8 mouse cellular contexts compared by ENCODE assay signal in genomic region chr11:26386678-26387077, GRCm38 (mm10). TPM values are rescaled to one million over a fixed set of nuclear protein-coding genes. Genes with fewer than 3 reads are reported as not detected.
DNase-seq lines count a peak whose midpoint lies in the region; ATAC-seq and TF ChIP-seq lines count a peak whose summit lies in the region.

No protein-coding gene starts in this region.

- peak; percentile 13 for ATAC-seq in kidney, embryonic 16.5 days (ENCODE audit: low FRiP score, low TSS enrichment)
- no peak for ATAC-seq in embryonic facial prominence, embryonic 12.5 days (ENCODE audit: insufficient number of reproducible peaks, insufficient read depth, low FRiP score, low TSS enrichment)
- peak; percentile 16 for ATAC-seq in intestine, embryonic 16.5 days

- peak overlapping the region; percentile 75 for H3K9ac ChIP-seq in kidney, embryonic 16.5 days (replicated peaks; ENCODE audit: low read length)
- peak overlapping the region; percentile 75; the same call in 1 of the 2 replicates for H3K9ac ChIP-seq in embryonic facial prominence, embryonic 12.5 days
- peak overlapping the region; percentile 89 for H3K9ac ChIP-seq in intestine, embryonic 16.5 days (ENCODE audit: low read depth, low read length)

- WGBS in kidney, embryonic 16.5 days = 63% methylated on average over 2 of the region's 2 CpGs
- WGBS in embryonic facial prominence, embryonic 12.5 days = 55% methylated on average over 2 of the region's 2 CpGs
- WGBS in intestine, embryonic 16.5 days = 69% methylated on average over 2 of the region's 2 CpGs

- H3K4me1 ChIP-seq in kidney, embryonic 16.5 days (ENCODE audit: insufficient read depth, low read length) = 0 out of 2 replicates have a peak, but pooled peaks cover 3% of the 10 kb centered on the region
- H3K4me1 ChIP-seq in embryonic facial prominence, embryonic 12.5 days = no peaks in the 10 kb centered on the region
- no peaks in the 10 kb centered on the region for H3K4me1 ChIP-seq in intestine, embryonic 16.5 days (ENCODE audit: control insufficient read depth, insufficient read depth, low read length)

- TF ChIP-seq POLR2A in myocyte (IDR thresholded peaks at IDR 0.05; ENCODE audit: insufficient read length, low read depth) = no peak

- peak overlapping the region; percentile 57 for H3K4me3 ChIP-seq in kidney, embryonic 16.5 days (ENCODE audit: low read length)
- peak overlapping the region; percentile 62 for H3K4me3 ChIP-seq in embryonic facial prominence, embryonic 12.5 days
- H3K4me3 ChIP-seq in intestine, embryonic 16.5 days (ENCODE audit: low read length) = peak overlapping the region; percentile 77
- H3K4me3 ChIP-seq in myocyte = peak overlapping the region; percentile 45

- no peaks in the 10 kb centered on the region for H3K27me3 ChIP-seq in kidney, embryonic 16.5 days (ENCODE audit: insufficient read depth, low read length)
- H3K27me3 ChIP-seq in embryonic facial prominence, embryonic 12.5 days = no peaks in the 10 kb centered on the region
- no peaks in the 10 kb centered on the region for H3K27me3 ChIP-seq in intestine, embryonic 16.5 days (replicated peaks; ENCODE audit: control insufficient read depth, insufficient read depth, low read length)
- no peaks in the 10 kb centered on the region for H3K27me3 ChIP-seq in myocyte (ENCODE audit: control insufficient read depth, insufficient read depth, insufficient read length)

- H3K36me3 ChIP-seq in kidney, embryonic 16.5 days (ENCODE audit: insufficient read depth, low read length) = peaks cover 3% of the 10 kb centered on the region; the same call in 1 of the 2 replicates
- H3K36me3 ChIP-seq in embryonic facial prominence, embryonic 12.5 days = no peaks in the 10 kb centered on the region
- H3K36me3 ChIP-seq in intestine, embryonic 16.5 days (ENCODE audit: control insufficient read depth, insufficient read depth, low read length) = no peaks in the 10 kb centered on the region
- H3K36me3 ChIP-seq in myocyte (ENCODE audit: control insufficient read depth, insufficient read depth) = no peaks in the 10 kb centered on the region

- DNase-seq in kidney, adult 11 months = no peak
- DNase-seq in left cerebral cortex, postnatal 36 days (ENCODE audit: low spot score in 2 of 2) = no peak
- DNase-seq in left cerebral cortex, adult 8-10 months (ENCODE audit: low spot score in 2 of 2) = no peak
- DNase-seq in cerebellum, postnatal 10 days = no peak

- intact Hi-C loops in left cerebral cortex, postnatal 36 days (cut with DNase I) = loop anchor here (5.0 kb wide), 1 partner anchor 179 kb away; no protein-coding TSS in a partner anchor

- no peaks in the 10 kb centered on the region for H3K9me3 ChIP-seq in kidney, embryonic 16.5 days (ENCODE audit: low read length)
- H3K9me3 ChIP-seq in embryonic facial prominence, embryonic 12.5 days = no peaks in the 10 kb centered on the region
- no peaks in the 10 kb centered on the region for H3K9me3 ChIP-seq in intestine, embryonic 16.5 days (ENCODE audit: control insufficient read depth, low read length)

- peak overlapping the region; percentile 71 for H3K27ac ChIP-seq in kidney, embryonic 16.5 days (ENCODE audit: low read length)
- no peak overlapping the region for H3K27ac ChIP-seq in embryonic facial prominence, embryonic 12.5 days
- H3K27ac ChIP-seq in intestine, embryonic 16.5 days (ENCODE audit: low read length) = peak overlapping the region; percentile 80; the same call in 1 of the 2 replicates

- no peaks in the 10 kb centered on the region for H3K79me2 ChIP-seq in myocyte (ENCODE audit: control insufficient read depth, insufficient read depth)

- H3ac ChIP-seq in myocyte (ENCODE audit: control insufficient read depth, insufficient read length) = no peak overlapping the region

- peak overlapping the region; percentile 71 for H3K4me2 ChIP-seq in kidney, embryonic 16.5 days (replicated peaks; ENCODE audit: low read depth, low read length)
- H3K4me2 ChIP-seq in embryonic facial prominence, embryonic 12.5 days (replicated peaks) = peak overlapping the region; percentile 53
- peak overlapping the region; percentile 75 for H3K4me2 ChIP-seq in intestine, embryonic 16.5 days (ENCODE audit: low read depth, low read length)
- peak overlapping the region; percentile 75 for H3K4me2 ChIP-seq in myocyte (ENCODE audit: low read depth)

TF ChIP-seq in myocyte, 11 proteins besides CTCF, POLR2A, EP300 and RAD21:
- TF ChIP-seq MYOG (IDR thresholded peaks at IDR 0.05; ENCODE audit: control insufficient read depth in 1 of 3, insufficient read depth in 1 of 3, insufficient read length in 2 of 3, low read depth in 2 of 3) (no peak), MAX (IDR thresholded peaks at IDR 0.05; ENCODE audit: low read depth) (no peak), MYOD1 (IDR thresholded peaks at IDR 0.05; ENCODE audit: control insufficient read depth in 1 of 3, insufficient read length in 2 of 3, low read depth in 2 of 3) (no peak), TCF12 (IDR thresholded peaks at IDR 0.05; ENCODE audit: insufficient read depth, poor library complexity, severe bottlenecking) (no peak), TCF3 (IDR thresholded peaks at IDR 0.05; ENCODE audit: insufficient read length, low read depth) (no peak), CEBPB (IDR thresholded peaks at IDR 0.05; ENCODE audit: insufficient read depth, poor library complexity, severe bottlenecking) (no peak), POLR2AphosphoS2 (IDR thresholded peaks at IDR 0.05; ENCODE audit: insufficient read length, low read depth) (no peak), E2F4 (IDR thresholded peaks at IDR 0.05; ENCODE audit: insufficient read depth) (no peak), SRF (IDR thresholded peaks at IDR 0.05; ENCODE audit: control insufficient read depth, insufficient read length, low read depth) (no peak), REST (IDR thresholded peaks at IDR 0.05; ENCODE audit: insufficient read depth, insufficient read length) (no peak), USF1 (IDR thresholded peaks at IDR 0.05; ENCODE audit: low read depth) (no peak)

RNA-seq across cellular contexts. Expression of gene Fancl, which starts 0.7 kb away (rescaled TPM):
- polyA plus RNA-seq in kidney, embryonic 16.5 days (2015; fragmentation: Nextera tagmentation; extraction: Ambion mirVana) = 25.1 and 29.9 TPM in 2 replicates
- polyA plus RNA-seq in embryonic facial prominence, embryonic 12.5 days (2016; fragmentation: Nextera tagmentation; extraction: Ambion mirVana) = 28.8 and 32.6 TPM in 2 replicates
- 20.2 and 24.6 TPM in 2 replicates for polyA plus RNA-seq in intestine, embryonic 16.5 days (2015; fragmentation: Nextera tagmentation; extraction: Ambion mirVana)
- 9.8 TPM for polyA plus RNA-seq in myocyte (2012; fragmentation: generic; extraction: Trizol)
- total RNA-seq in left cerebral cortex, postnatal 36 days (2021) = 1 to 10 TPM; 7.2 to 8.3 TPM
- total RNA-seq in left cerebral cortex, adult 8-10 months (2022) = 1 to 10 TPM; 8.1 to 9.9 (median 8.8) TPM
